Mouse (Mus musculus): ENCODE data around the gene Prkg1.

DNA sequence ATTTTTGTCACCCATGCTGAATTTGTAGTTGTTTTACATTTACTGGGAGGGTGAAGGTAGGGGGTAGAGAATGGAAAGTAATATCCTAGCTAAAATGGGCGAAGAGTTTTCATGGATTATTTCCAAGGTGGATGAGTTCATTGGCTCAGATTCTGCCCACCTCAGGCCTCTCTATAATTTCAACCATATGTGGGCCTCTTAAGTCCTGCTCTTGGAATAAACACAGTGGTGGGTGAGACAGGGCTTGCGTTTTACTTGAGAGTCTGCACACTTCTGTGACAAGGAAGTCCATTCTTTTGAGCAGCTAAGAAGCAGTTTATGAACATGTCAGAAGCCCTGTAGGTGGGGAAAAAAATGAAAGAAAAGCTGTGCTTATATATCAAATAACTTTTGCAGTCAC, 250.3 kb downstream of the Prkg1 start:
- TF ChIP-seq CTCF (IDR thresholded peaks at IDR 0.05 in 2 of 3, conservative IDR thresholded peaks at IDR 0.05 in 1 of 3; ENCODE audit: control insufficient read depth in 1 of 3, insufficient read depth in 1 of 3, low read depth in 2 of 3, low read length in 3 of 3, poor library complexity in 1 of 3, severe bottlenecking in 1 of 3): no peak
- no peak for TF ChIP-seq EP300 (IDR thresholded peaks at IDR 0.05; ENCODE audit: low read depth in 1 of 2, low read length in 2 of 2)
- no peak for TF ChIP-seq SIN3A (IDR thresholded peaks at IDR 0.05; ENCODE audit: low read length)
- no peak for TF ChIP-seq ELF1 (IDR thresholded peaks at IDR 0.05; ENCODE audit: low read depth, low read length)
- no peak for TF ChIP-seq JUND (IDR thresholded peaks at IDR 0.05; ENCODE audit: low read depth, low read length)
- no peak for TF ChIP-seq MXI1 (IDR thresholded peaks at IDR 0.05; ENCODE audit: low read depth, low read length)
- TF ChIP-seq POLR2A (IDR thresholded peaks at IDR 0.05; ENCODE audit: control insufficient read depth in 1 of 2, insufficient read depth in 1 of 2, low read depth in 1 of 2, low read length in 2 of 2, poor library complexity in 1 of 2): no peak
- TF ChIP-seq ETS1 (IDR thresholded peaks at IDR 0.05; ENCODE audit: low read depth, low read length): no peak
- TF ChIP-seq MAX (IDR thresholded peaks at IDR 0.05; ENCODE audit: low read length): no peak
- TF ChIP-seq CHD1 (IDR thresholded peaks at IDR 0.05; ENCODE audit: low read depth, low read length): no peak
- TF ChIP-seq USF1 (IDR thresholded peaks at IDR 0.05; ENCODE audit: low read depth, low read length): no peak

All from MEL (cell line).